Mouse (Mus musculus): ENCODE results near the gene Dapk2.

The Dapk2 gene

DNA sequence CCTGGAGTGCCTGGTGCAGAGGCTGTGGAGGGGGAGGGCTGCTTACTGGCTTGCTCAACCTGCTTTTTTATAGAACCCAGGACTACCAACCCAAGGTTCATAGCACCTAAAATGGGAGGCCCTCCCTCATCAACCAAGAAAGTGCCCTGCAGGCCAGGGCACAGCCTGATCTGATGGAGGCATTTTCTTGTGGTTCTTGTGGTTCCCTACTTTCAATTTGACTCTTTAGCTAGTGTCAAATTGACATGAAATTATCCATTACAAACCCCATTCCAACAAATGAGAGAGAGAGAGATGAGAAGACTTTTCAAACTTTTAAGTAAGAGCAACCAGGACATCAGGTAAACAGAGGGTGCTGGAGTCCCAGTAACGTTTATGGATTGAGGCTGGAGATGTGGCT is 15.8 kb upstream of the Dapk2 start:
- DNase-seq (ENCODE audit: low read depth, low spot score) = no peak

DNA sequence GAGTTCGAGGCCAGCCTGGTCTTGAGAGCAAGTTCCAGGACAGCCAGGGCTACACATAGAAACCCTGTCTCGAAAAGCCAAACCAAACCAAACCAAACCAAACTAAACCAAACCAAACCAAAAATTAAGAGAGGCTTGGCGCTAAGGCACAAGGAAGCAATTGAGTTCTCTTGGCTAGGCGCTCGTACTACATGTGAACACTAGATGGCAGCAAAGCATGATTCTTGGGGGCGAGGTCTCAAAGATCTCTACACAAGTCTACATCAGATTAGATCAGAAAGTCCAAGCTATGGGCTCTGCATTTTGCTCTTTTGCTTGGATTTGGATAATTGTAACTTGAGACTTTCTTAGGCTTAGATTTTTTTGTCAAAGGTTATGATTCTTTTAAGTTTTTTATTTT is 13.8 kb upstream of the Dapk2 start:
- peak; percentile 61 for DNase-seq (ENCODE audit: low read depth, low spot score)

DNA sequence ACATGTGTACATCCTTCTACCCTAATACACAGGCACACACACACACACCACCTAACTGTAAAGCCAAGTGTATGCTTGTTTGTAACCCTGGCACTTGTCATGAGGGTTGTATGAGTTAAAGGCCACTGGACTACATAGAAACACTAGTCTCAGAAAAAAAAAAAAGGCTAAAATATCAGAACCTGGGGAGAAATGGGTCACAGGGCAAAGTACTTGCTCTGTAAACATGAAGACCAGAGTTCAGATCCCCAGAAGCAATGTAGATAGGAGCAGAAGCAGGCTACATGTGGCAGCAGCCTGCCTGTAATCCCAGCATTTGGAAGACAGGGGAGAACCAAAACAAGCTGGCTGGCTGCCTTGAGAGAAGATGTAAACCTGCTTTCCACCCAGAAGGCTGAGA is 11.9 kb upstream of the Dapk2 start:
- DNase-seq (ENCODE audit: low read depth, low spot score) = no peak

DNA sequence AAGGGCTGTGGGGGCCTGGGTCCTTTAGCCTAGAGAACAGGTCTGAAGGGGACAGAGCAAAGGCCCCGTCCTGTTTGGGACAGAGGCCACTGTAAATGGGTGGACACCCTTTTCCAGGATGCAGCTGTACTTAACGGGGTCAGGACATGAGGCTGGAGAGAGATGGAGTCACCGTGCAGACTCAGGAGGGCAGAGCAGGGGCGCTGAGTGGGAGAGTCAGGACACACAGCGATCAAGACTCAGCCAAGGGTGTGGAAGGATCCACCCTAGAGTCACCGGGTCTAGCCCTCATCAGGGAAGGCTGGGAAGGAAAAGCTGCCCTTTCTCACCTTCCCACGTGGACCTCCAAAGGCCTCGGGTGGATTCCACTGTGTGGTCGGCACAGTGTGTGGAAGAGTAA is 6.0 kb upstream of the Dapk2 start:
- DNase-seq (ENCODE audit: low read depth, low spot score) = no peak

DNA sequence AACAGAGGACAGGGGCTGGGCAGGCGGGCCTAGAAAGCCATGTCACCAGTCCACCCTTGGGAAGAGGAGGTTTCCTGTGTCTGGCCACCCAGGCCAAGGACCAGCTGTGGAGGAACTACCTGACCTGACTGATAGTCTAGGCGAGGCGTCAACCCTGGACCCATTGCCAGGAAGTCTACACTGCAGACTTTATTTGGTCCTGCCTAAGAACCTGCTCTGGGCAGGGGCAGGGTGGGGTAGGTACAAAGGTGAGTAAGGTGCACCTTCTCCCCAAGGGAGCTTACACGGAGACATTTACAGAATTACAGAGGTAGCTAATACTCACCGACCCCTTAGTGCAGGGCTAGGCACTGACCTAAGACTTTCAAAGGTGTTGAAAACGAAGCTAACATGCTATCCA is 4.4 kb upstream of the Dapk2 start:
- DNase-seq (ENCODE audit: low read depth, low spot score) = no peak

DNA sequence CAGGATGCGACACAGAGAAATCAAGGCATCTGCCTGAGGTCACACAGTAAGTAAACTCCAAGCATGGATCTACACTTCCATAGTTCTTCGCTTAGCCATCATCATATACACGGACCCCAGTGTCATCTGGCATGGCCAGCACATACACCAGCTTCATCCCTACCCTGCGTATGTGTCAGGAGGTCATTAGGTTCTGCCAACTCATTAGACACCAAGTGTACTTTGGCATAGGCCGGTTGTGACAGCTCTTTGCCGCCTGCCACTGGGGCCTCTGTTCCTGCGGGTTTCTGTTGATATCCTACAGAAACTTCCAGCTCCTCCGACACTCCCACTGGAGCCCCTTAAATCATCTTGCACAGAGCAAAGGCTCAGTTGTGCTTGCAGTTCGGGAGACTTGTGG is 4.0 kb upstream of the Dapk2 start:
- no peak for DNase-seq (ENCODE audit: low read depth, low spot score)

DNA sequence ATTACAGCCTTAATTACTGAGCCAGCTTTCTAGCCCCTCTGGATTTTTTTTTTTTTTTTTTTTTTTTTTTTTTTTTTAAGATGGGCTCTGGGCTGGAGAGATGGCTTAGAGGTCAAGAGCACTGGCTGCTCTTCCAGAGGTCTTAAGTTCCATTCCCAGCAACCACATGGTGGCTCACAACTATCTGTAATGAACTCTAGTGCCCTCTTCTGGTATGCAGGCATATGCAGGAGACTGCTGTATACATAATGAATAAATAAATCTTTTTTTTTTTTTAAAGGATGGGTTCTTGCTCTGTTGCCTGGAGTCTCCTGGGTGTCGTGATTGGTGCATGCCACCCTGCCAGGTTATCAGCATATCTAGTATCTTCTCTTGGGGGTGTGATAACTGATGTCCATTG is 2.5 kb upstream of the Dapk2 start:
- no peak for DNase-seq (ENCODE audit: low read depth, low spot score)

DNA sequence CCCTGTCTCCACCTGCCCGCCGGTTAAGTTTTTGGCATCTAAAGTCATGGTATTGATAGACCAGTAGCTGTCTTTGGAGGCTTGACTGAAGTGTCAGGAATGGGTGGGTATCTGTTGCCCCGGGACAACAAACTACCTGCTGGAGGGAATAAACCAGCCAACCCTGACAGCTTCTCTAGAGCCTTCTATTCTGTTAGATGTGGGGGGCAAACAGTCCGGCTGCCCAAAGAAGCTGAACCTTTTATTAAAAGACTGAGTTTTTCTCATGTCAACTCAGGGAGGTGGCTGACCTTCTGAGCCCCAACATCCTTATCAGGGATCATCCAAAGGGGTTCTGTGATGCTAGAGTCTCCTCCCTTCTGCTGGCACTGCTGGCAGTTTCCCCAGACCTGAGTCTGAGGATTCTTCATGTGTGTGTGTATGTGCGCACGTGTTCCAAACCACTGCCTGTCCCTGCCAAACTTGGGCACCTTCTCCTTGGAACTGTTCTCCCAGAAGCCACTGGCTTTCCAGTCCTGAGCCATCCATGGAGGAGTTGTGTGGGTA is 935 bp downstream of the Dapk2 start:
- DNase-seq (ENCODE audit: low read depth, low spot score) = no peak

DNA sequence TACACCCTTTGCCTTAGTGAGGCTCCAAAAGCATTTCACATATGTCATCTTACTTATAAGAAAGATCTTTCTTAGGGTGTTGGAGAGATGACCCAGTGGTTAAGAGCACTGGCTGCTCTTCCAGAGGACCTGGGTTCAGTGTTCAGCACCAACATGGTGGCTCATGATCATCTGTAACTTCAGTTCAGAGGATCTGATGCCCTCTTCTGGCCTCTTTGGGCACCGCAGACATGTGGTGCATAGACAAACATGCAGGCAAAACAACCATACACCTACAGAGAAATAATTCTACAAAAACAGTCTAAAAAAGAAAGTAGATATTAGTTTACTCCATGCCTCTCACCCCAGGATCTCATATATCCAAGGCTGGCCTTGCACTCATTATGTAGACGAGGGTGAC is 2.1 kb downstream of the Dapk2 start:
- no peak for DNase-seq (ENCODE audit: low read depth, low spot score)

DNA sequence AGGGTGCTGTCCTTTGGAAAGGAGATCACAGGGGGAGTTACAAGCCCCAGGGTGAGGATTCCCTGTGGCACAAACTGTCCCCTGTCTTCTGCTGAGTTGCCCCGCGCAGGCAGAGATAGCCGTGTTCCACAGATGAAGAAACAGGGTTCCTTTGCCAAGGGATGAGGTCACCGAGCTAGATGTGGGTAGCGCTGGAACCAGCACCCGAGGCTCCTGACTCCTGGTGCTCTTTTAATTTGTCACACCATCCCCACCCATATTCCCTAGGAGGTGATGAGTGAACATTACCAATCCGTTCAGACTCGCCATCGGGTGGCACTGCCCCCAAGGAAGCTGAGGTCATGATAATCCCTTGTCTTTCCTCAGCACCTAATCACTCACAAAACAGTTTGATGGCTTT is 5.0 kb downstream of the Dapk2 start:
- DNase-seq (ENCODE audit: low read depth, low spot score) = no peak

DNA sequence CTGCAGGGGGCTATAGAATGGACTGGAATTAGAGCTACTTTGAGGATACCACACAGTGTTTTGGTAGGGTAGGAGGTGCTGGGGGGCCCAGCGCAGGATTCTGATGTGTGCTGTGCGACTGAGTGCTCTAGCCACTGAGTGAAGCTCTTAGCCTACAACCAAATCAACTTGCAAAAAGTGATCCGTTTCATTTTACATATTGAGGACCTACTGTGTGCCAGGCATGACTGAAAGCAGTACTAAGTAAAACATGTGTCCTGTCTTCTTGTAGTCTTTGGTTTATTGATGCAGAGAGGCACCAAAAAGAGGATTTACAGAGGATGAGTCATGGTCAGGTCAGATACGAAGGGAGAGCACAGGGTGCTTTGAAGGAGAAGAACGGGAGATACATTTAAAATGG is 9.2 kb downstream of the Dapk2 start:
- no peak for DNase-seq (ENCODE audit: low read depth, low spot score)

DNA sequence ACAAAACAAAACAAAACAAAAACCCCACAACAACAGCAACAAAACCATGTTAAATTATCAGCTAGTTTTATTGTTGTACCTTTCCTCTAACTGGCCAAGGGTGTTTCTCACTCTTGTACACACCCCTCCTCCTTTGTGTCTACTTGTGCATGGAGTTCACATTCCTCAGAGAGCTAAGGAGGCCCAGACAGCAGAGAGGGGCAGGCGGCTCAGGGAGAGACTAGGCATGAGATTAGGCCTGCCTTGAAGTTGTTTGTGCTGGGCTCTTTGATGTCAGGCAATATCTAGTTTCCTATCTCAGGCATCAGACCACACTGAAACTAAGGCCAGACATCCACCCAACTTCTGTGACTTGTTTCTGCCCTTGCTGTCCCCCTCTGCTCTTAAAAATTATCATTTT is 10.2 kb downstream of the Dapk2 start:
- no peak for DNase-seq (ENCODE audit: low read depth, low spot score)

DNA sequence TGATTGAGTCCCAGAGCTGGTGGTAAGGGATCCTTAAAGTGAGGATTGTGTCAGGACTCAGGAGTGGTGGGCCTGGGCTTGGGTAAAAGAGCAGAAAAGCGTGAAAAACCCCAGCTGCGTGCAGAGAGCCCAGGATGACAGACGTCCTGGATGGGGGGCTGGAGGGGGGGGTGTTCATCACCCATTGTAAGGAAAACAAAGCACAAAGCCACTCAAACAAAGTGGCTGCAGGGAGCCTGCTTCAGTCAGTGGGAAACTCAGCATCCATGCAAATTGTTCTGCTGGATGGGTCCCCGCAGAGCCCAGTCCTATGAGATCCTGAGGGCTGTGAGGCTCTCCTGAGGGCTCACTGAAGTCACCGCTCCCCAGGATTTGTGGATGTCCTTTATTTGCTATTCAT is 12.5 kb downstream of the Dapk2 start:
- DNase-seq (ENCODE audit: low read depth, low spot score) = peak; percentile 29

DNA sequence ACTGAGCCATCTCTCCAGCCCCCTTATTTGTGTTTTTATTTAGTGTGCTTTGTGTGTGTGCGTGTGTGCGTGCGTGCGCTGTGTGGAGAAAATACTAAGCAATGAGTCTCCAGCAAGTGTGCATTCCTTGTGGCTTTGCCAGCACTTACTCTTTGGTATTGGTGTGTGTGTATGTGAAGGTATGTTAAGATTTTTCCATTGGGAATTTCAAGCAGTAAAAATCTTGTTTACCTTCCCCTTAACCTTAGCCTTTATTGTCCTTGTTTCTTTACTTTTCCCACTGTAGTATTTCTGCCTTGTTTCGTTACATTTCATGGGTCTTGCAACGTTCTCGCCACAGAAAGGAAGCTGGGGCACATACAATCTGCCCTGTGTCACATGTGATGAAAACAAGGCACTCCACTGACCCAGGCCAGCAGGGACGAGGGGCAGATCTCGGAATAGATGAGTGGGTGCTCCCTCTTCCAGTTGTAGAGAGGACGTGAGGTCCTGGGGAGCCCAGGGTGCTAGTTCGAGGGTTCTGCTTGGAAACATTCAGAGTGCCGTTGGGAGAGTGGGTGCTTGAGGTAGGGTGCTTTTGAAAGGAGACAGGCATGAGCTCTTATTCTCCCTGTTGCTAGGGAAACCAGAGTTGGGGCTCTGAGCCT is 13.4 kb downstream of the Dapk2 start:
- DNase-seq (ENCODE audit: low read depth, low spot score) = no peak

DNA sequence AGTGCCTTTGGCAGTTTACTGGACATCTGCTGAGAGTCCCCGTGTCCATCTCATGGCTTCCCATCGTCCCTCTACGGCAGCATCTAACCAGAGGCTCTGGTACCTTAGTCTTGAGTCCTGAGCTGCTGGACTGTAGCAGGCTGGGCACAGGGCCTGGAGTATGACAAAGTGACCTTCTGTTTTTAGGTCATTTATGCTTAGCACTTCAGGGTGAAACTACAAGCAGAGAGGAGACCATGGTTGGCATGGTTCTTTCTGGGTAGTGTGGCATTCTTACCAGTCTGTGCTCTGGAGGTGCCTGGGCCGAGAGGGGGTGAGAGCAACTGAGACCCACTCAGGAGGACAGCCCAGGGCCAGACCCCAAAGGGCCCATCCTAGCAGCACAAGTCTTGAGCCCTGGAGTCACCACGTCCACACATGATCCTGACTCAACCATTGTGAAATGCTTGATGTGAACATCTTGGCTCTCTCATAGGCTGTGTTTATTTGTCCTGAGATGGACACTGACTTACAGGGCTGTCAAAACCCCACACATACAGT is 15.4 kb downstream of the Dapk2 start:
- no peak for DNase-seq (ENCODE audit: low read depth, low spot score)

DNA sequence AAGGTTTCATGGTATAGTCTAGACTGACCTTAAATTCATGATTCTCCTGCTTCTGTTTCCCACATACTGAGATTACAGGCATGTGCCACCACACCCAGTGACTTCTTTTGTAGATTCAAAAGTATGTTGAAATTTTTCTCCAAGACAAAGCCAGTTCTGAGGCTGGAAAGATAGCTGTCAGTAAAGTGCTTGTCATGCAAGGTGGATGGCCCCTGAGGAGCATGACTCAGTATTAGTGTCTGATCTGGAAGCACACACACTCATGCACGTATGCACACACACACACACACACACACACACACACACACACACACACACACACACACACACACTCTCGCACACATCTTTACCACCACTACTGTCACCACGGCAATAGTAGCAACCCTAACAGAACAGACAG is 17.0 kb downstream of the Dapk2 start:
- DNase-seq (ENCODE audit: low read depth, low spot score) = no peak

DNA sequence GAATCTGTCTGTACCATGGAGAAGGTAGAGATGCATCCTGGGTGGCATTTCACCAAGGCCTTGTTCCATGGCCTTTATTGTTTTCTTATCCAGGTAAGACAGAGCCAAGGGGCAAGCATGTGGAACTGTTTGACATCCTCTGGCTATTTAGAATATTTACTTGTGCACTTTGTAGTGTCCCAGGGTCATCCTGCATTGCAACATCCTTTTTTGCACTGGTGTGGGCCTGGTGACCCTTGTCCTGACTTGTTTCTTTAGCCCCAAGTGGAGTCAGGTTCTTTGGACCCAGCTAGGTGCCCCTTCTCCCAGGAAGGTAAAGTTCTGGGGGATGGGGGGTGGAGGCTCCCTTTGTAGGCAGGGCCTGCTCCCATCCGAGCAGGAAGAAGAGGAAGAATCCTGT is 20.0 kb downstream of the Dapk2 start:
- no peak for DNase-seq (ENCODE audit: low read depth, low spot score)

DNA sequence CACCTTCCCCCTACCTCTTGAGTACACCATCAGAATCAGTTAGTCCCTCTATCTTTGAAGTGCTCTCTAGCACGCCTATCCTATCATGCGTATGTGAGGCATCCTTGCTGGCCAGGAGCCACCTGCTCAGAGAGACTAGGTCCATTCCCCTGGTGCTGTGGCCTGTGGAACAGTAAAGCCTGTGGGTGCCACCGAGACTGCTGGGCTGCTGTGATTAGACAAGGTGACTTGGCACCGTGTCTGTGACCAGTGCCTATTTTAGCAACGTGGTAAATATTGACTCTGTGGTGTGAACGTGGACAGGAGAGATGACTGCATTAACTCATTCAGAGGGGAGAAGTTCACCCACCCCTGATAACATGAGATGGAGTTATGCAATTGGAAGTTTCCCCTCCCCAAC is 21.8 kb downstream of the Dapk2 start:
- no peak for DNase-seq (ENCODE audit: low read depth, low spot score)

DNA sequence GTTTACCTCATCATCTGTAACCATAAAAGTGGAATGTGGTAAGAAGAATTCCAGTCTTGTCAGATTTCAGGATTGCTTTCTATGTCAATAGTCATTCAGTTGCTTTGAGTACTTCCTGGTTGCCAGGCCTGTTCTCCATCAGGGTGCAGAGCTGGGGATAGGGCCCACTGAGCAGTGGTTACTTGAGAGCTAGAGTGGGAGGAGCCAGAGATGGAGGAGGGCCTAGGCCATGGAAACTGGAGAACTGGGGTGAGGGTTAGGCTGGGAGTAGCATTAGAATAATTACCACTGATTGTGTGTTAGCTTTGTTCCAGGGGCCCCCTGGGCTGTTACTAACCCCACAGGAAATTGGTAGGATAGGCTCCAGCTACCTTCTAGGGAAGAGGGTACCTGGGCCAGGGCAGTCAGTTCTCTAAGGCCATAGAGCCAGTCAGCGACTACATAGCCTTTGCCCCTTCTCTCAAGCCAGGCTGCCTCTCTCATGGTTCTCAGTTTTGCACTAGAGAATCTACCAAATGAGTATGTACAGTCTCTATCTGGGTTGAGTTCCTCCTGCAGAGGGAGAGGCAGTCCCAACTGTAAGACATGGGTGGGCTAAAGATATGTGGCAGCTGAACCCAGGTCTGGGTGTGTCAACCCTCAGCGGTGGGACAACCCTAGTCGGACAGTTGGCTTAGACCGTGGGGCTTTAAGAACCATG is 23.3 kb downstream of the Dapk2 start:
- no peak for DNase-seq (ENCODE audit: low read depth, low spot score)

DNA sequence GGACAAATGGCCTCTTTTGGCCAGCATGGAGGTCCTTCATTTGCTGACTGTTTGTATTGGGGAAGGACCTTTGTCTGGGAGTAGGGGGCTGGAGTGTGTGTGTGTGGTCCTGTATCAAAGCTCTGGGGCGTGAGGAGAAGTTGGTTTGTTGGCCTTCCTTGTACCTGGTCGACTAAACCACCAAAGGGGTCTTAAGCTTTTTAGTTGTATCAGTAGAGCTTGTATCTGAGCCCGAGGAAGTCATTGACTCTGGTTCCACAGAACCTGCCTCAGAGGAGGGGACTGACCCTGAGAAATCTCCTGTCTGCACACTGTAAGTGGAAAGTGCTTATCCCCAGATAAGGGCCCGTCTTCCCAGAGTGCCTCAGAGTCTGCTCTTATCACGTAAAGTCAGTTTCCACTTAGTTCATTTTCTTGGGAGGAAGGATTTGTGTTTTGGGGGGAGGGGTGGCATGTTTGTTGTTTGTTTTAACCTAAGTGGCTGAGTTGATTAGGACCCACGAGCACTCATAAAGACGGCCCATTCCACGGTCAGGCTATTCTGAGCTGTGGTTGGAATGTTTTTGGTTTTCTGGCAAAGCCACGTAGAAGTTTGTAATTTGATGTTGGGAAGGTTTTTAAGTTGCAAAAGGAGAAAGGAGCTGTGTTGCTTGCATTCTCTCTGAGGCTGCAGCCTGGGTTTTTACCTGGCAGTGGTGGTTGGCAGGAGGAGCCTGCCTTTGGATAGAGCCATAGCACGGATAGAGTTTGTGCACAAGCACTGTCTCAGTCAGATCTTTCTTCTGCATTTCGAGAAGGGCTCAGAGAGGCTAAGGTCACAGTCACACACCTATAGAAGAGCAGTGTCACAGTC is 24.0 kb downstream of the Dapk2 start:
- no peak for DNase-seq (ENCODE audit: low read depth, low spot score)

DNA sequence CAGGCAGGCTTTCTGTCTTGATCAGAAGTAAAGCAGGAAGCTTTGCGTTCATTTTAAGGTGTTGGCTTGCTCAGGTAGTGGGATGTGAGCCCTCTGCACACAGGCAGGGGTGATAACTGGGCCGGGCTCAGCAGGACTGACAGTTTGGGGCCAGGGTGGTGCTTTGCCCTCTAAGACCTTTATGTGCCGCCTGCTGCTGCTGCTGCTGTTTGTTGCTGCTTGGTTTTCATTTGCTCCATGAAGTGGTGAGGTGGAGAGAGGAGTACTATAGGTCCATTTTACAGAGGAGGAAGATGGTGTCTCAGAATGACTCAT is 24.6 kb downstream of the Dapk2 start:
- no peak for DNase-seq (ENCODE audit: low read depth, low spot score)

DNA sequence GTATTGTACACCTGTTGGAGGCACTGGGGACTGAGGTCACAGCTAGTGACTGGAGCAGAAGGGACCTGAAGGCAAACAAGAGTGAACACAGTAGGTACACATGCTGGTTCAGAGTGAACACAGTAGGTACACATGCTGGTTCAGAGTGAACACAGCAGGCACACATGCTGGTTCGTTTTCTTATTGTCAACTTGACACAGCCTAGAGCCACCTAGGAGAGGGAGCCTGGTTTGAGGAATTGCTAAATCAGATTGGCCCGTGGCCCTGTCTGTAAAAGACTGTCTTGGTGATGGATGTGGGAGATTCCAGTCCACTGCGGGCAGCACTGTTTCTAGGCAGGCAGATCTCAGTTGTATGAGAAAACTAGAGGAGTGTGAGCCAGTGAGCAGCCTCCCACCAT is 25.0 kb downstream of the Dapk2 start:
- DNase-seq (ENCODE audit: low read depth, low spot score) = no peak

DNA sequence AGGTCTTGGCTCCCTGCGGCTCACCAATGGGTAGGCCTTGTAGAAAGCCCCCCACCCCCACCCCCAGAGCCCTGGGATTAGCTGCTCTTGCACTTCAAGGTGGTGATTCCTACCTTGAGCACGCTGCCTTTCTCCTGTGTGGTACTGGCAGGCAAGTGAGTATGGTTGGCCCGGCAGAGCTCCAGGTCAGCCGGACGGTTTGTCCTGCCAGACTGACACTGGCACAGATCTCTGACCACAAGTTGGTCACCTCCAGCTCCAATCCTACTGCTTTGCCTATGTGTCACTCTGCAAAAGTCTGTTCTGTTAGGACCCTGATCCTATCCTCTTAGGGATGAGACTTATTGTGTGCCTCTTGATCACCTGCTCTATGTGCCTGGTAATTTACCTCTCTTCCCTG is 26.5 kb downstream of the Dapk2 start:
- DNase-seq (ENCODE audit: low read depth, low spot score) = no peak
